Mouse (Mus musculus): ENCODE measurements around the gene Tcaim. TPM values are rescaled to one million over a fixed set of nuclear protein-coding genes. Genes with fewer than 3 reads are reported as not detected.

The Tcaim gene
- polyA plus RNA-seq, 1 experiment from 2014 or later, result 6.3 TPM

Other genes starting within 250 kb of the Tcaim start
- gene Topaz1, start 58.2 kb upstream of the Tcaim start, polyA plus RNA-seq (2014; fragmentation: Nextera tagmentation; extraction: Ambion mirVana), result not detected in 2 replicates
- gene Gm35549, start 38.5 kb downstream of the Tcaim start, polyA plus RNA-seq (2014; fragmentation: Nextera tagmentation; extraction: Ambion mirVana), result 0.37 TPM in 2 replicates
- 28.2 and 66.0 TPM in 2 replicates for gene Zfp445, start 60.5 kb downstream of the Tcaim start, polyA plus RNA-seq (2014; fragmentation: Nextera tagmentation; extraction: Ambion mirVana)
- 3.3 and 3.6 TPM in 2 replicates for gene Zkscan7, start 80.1 kb downstream of the Tcaim start, polyA plus RNA-seq (2014; fragmentation: Nextera tagmentation; extraction: Ambion mirVana)
- gene Zfp105, start 117.5 kb downstream of the Tcaim start, polyA plus RNA-seq (2014; fragmentation: Nextera tagmentation; extraction: Ambion mirVana), result 20.8 and 28.6 TPM in 2 replicates
- gene 1110059G10Rik, start 145.5 kb downstream of the Tcaim start, polyA plus RNA-seq (2014; fragmentation: Nextera tagmentation; extraction: Ambion mirVana), result 34.8 and 49.5 TPM in 2 replicates
- gene Kif15, start 145.5 kb downstream of the Tcaim start, polyA plus RNA-seq (2014; fragmentation: Nextera tagmentation; extraction: Ambion mirVana), result 65.5 and 80.9 TPM in 2 replicates
- gene Tmem42, start 215.8 kb downstream of the Tcaim start, polyA plus RNA-seq (2014; fragmentation: Nextera tagmentation; extraction: Ambion mirVana), result 25.5 and 26.4 TPM in 2 replicates
- 0.31 TPM in 1 of 2 replicates, not detected in the other for gene Tgm4, start 229.2 kb downstream of the Tcaim start, polyA plus RNA-seq (2014; fragmentation: Nextera tagmentation; extraction: Ambion mirVana)

Measured in kidney, embryonic 14.5 days (tissue).